In genomic region chr6:51076861-51077768, GRCm38 (mm10) we compare ENCODE assay signal across 8 mouse cellular contexts.
A peak's percentile ranks its signal among the peaks of the same experiment; 100 is the strongest.
DNase-seq lines count a peak whose midpoint lies in the region; ATAC-seq lines count a peak whose summit lies in the region.

No protein-coding gene starts in this region.

- WGBS in heart, embryonic 16.5 days = 69% methylated on average over 21 of the region's 21 CpGs
- 35% methylated on average over 21 of the region's 21 CpGs for WGBS in hindbrain, embryonic 13.5 days
- WGBS in midbrain, embryonic 12.5 days = 28% methylated on average over 21 of the region's 21 CpGs

- no peaks in the 10 kb centered on the region for H3K27me3 ChIP-seq in heart, embryonic 16.5 days (ENCODE audit: control insufficient read depth, insufficient read depth, low read length)
- no peaks in the 10 kb centered on the region for H3K27me3 ChIP-seq in hindbrain, embryonic 13.5 days
- 0 out of 2 replicates have a peak, but pooled peaks cover 6% of the 10 kb centered on the region for H3K27me3 ChIP-seq in midbrain, embryonic 12.5 days

- H3K9ac ChIP-seq in heart, embryonic 16.5 days (ENCODE audit: low read length) = no peak overlapping the region
- no peak overlapping the region for H3K9ac ChIP-seq in hindbrain, embryonic 13.5 days
- no peak overlapping the region for H3K9ac ChIP-seq in midbrain, embryonic 12.5 days (replicated peaks)

- no peak overlapping the region for H3K4me2 ChIP-seq in heart, embryonic 16.5 days (ENCODE audit: low read depth, low read length)
- H3K4me2 ChIP-seq in hindbrain, embryonic 13.5 days = no peak overlapping the region
- H3K4me2 ChIP-seq in midbrain, embryonic 12.5 days (replicated peaks) = no peak overlapping the region; the same call in 1 of the 2 replicates

- H3K9me3 ChIP-seq in heart, embryonic 16.5 days (replicated peaks; ENCODE audit: control insufficient read depth, low read length) = no peaks in the 10 kb centered on the region
- H3K9me3 ChIP-seq in hindbrain, embryonic 13.5 days = no peaks in the 10 kb centered on the region
- no peaks in the 10 kb centered on the region for H3K9me3 ChIP-seq in midbrain, embryonic 12.5 days

- ATAC-seq in heart, embryonic 16.5 days (replicated peaks; ENCODE audit: extremely low read depth, insufficient read depth, low FRiP score) = no peak
- peak; percentile 83 for ATAC-seq in hindbrain, embryonic 13.5 days (ENCODE audit: low FRiP score)
- ATAC-seq in midbrain, embryonic 12.5 days (ENCODE audit: low FRiP score, low read depth) = peak; percentile 92
- ATAC-seq in monocyte, adult 5-6 weeks (replicated peaks; ENCODE audit: insufficient number of reproducible peaks, low FRiP score, low TSS enrichment, poor library complexity, severe bottlenecking) = no peak

- H3K4me1 ChIP-seq in heart, embryonic 16.5 days (ENCODE audit: control insufficient read depth, insufficient read depth, low read length) = peaks cover 4% of the 10 kb centered on the region; the same call in 1 of the 2 replicates
- H3K4me1 ChIP-seq in hindbrain, embryonic 13.5 days (replicated peaks) = peaks cover 36% of the 10 kb centered on the region
- peaks cover 43% of the 10 kb centered on the region for H3K4me1 ChIP-seq in midbrain, embryonic 12.5 days

- no peak overlapping the region for H3K4me3 ChIP-seq in heart, embryonic 16.5 days (ENCODE audit: low read length)
- H3K4me3 ChIP-seq in hindbrain, embryonic 13.5 days = no peak overlapping the region
- no peak overlapping the region for H3K4me3 ChIP-seq in midbrain, embryonic 12.5 days

- H3K27ac ChIP-seq in heart, embryonic 16.5 days (ENCODE audit: low read length) = 0 out of 2 replicates have a peak overlapping the region, but pooled peaks have one; percentile 19
- H3K27ac ChIP-seq in hindbrain, embryonic 13.5 days = peak overlapping the region; percentile 76
- peak overlapping the region; percentile 89 for H3K27ac ChIP-seq in midbrain, embryonic 12.5 days (replicated peaks)

- no peaks in the 10 kb centered on the region for H3K36me3 ChIP-seq in heart, embryonic 16.5 days (ENCODE audit: control insufficient read depth, insufficient read depth)
- H3K36me3 ChIP-seq in hindbrain, embryonic 13.5 days = no peaks in the 10 kb centered on the region
- no peaks in the 10 kb centered on the region for H3K36me3 ChIP-seq in midbrain, embryonic 12.5 days

- no peak for DNase-seq in heart, adult 9 months (ENCODE audit: low spot score in 2 of 2)
- peak; percentile 88 for DNase-seq in embryo, embryonic 10 days (ENCODE audit: low spot score)
- DNase-seq in right cerebral cortex, postnatal 36 days (ENCODE audit: low spot score in 2 of 2) = no peak
- no peak for DNase-seq in left cerebral cortex, adult 9 months (ENCODE audit: low spot score in 2 of 2)

Comparison
In these comparisons a context has a peak if more than half of its experiments do, and no peak if none do; other contexts are left out.
1. ATAC-seq: peak in hindbrain, embryonic 13.5 days (single experiment) and midbrain, embryonic 12.5 days (single experiment); none in heart, embryonic 16.5 days (single experiment) and monocyte, adult 5-6 weeks (single experiment).
2. H3K27ac ChIP-seq: peak in every context shown above with its lines; median percentile 89 in midbrain, embryonic 12.5 days; 76 in hindbrain, embryonic 13.5 days; 19 in heart, embryonic 16.5 days.